Mouse (Mus musculus): ENCODE measurements around the gene Arhgef28. TPM values are rescaled to one million over a fixed set of nuclear protein-coding genes. Genes with fewer than 3 reads are reported as not detected.
"Not testable (repeated sequence)": the region's sequence is repeated elsewhere in the genome, so short reads cannot be mapped to it uniquely, and the experiment has no call there.

The Arhgef28 gene
- total RNA-seq, 2 experiments from 2014 or later: 37.6 to 40.5 TPM

GRCm38 (mm10) chr13:98027641-98028204, 178.5 kb downstream of the Arhgef28 start:
- no peak for DNase-seq (ENCODE audit: low spot score in 2 of 2)
- intact Hi-C loops (cut with DNase I): loop anchor here (10.0 kb wide), 1 partner anchor 793 kb away; no protein-coding TSS in a partner anchor

GRCm38 (mm10) chr13:98027122-98027521, 179.1 kb downstream of the Arhgef28 start:
- intact Hi-C loops (cut with DNase I): loop anchor here (10.0 kb wide), 1 partner anchor 792 kb away; no protein-coding TSS in a partner anchor
- DNase-seq (ENCODE audit: low spot score in 2 of 2): no peak

DNA sequence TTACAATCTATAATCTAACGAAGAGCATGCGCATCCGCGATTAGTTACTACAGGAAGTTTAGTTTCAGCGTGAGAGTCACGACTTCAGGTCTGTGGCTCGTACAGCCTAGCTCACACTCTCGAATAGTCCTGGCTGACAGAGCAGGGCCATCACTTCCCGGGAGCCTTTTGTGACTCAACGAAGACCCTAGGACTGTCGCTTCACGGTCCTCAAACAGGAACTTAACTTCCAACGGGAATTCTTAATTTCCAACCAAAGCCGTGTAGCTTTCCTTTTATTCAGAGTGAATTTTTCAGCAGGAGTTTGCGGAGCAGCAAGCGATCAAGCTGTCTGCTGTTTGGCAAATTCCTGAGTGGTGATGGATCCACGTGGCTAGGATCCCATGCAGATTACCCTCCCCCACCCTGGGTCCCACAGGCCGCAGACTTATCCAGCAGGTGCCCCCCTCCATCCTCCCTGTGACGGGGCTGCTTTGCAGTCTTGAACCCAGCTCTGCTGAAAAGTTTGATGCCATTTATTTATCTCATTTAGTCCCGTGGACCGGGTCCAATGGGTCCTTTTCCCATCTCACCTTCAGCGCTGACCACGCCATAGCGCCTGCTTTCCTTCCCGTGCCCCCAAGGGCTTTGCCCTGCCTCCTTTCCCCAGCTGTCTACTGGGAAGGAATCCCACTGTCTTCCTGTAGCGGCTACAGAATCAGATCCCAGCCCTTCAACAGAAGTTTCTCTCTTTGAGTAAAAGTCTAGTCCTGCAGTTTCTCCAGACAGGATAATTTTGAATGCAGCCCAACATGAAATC, 180.3 kb downstream of the Arhgef28 start:
- intact Hi-C loops (cut with DNase I): loop anchor here (10.0 kb wide), 1 partner anchor 791 kb away; no protein-coding TSS in a partner anchor
- no peak for DNase-seq (ENCODE audit: low spot score in 2 of 2)

GRCm38 (mm10) chr13:98025162-98025561, 181.1 kb downstream of the Arhgef28 start:
- no peak for DNase-seq (ENCODE audit: low spot score in 2 of 2)
- intact Hi-C loops (cut with DNase I): loop anchor here (10.0 kb wide), 1 partner anchor 790 kb away; no protein-coding TSS in a partner anchor

DNA sequence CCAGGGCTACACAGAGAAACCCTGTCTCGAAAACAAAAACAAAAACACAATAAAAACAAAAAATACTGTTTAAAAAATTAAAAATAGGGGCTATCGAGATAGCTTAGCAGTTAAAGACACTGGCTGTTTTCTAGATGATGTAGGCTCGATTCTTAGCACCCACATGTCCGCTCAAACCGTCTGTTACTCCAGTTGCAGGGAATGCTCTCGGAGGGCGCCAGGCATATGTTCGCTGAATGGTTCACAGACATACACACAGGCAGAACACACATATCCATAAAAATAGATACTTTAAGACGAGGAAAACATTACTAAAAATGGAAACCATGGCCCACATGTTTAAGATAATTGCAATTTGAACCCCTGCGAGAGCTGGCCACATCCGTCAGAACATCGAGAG, 181.6 kb downstream of the Arhgef28 start:
- intact Hi-C loops (cut with DNase I): loop anchor here (10.0 kb wide), 1 partner anchor 790 kb away; no protein-coding TSS in a partner anchor
- DNase-seq (ENCODE audit: low spot score in 2 of 2): no peak

GRCm38 (mm10) chr13:98021906-98022305, 184.3 kb downstream of the Arhgef28 start:
- intact Hi-C loops (cut with DNase I): loop anchor here (10.0 kb wide), 1 partner anchor 787 kb away; no protein-coding TSS in a partner anchor
- no peak for DNase-seq (ENCODE audit: low spot score in 2 of 2)

GRCm38 (mm10) chr13:98018837-98019236, 187.4 kb downstream of the Arhgef28 start:
- intact Hi-C loops (cut with DNase I); DNase-seq (ENCODE audit: low spot score in 2 of 2): not testable (repeated sequence)

- intact Hi-C loops (cut with DNase I): no loop called here
- DNase-seq (ENCODE audit: low spot score in 2 of 2): peak; percentile 44 to 69
Measured at GRCm38 (mm10) chr13:98016923-98017588, 189.2 kb downstream of the Arhgef28 start.

DNA sequence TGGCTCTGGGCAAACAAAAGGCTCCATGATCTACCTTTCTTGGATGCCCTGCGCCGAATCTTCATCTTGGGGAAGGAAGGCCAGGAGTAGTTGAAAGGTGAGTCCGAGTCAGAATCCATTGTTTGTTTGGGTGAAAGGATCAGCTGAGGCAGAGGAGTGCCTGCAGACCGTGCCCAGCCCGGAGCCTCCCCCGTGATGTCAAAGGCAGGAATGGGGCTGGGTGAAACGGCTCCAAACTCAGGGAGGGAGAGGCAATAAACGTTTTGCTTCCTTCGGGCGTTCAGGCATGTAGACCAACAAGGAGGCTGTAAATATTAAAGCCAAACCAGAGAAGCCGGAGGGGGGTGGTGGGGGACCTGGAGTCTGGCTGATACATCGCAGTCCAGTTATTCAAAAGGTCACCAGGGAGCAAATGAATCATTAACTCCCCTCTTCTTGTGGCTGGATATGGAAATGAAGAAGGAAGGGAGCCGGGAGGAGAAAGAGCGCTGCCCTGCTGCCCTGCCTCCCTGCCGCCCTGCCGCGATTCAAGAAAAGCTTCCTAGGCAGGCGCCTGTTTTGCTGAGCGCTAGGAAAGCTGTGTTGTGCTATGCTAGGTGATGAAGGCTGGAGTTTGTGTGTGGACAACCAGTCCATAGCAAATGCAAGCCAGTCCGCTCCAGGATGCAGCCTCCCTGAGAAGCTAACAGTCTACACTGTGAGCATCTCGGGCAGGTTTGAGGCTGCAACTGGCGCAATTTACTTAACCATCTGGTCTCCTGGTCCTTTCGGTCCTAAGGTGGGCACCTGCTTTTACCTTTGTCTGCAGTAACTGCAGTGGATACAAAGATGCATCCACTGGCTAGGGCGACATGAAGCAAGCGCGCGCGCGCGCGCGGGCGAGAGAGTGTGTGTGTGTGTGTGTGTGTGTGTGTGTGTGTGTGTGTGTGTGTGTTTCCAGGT, 190.0 kb downstream of the Arhgef28 start:
- no peak for DNase-seq (ENCODE audit: low spot score in 2 of 2)
- intact Hi-C loops (cut with DNase I): no loop called here

DNA sequence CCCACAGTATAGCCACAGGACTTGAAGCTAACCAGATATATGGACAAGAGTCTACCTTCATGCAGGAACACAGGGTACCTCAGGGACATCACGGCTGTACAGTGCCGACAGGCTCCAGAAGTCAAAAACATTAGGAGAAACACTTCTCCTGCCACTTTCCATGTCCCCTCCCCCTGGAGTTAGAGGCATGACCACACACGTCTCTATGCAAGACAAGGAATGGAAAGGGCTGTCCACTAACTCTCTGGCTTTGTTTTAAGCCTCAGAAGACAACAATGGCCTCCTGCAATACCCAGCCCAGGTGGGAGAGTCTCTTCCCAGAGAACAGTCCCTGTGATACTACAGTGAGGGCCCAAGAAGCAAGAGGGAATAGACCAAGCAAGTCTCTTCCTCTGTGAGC, 191.3 kb downstream of the Arhgef28 start:
- no peak for DNase-seq (ENCODE audit: low spot score in 2 of 2)
- intact Hi-C loops (cut with DNase I): no loop called here

- intact Hi-C loops (cut with DNase I): no loop called here
- DNase-seq (ENCODE audit: low spot score in 2 of 2): no peak
Measured at GRCm38 (mm10) chr13:98013715-98014114, 192.5 kb downstream of the Arhgef28 start.

DNA sequence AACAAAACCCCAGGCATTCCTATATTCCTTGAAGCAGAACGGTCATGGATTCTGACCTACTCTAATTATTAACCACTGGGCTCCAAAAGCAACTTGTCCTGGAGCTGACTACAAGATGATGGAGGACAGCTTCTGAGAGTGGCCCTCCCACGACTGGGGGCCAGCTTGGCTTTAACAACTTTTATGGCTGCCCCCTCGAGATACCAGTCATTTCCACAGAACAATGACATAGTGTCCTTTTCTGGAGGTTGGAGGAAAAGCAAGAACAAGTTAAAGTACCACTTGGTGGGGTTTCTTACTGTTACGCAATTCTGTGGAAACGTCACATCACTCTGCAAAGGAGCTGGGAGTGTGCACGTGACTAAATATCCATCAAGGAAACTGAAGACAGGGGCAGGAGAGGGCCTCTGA, 194.3 kb downstream of the Arhgef28 start:
- no peak for DNase-seq (ENCODE audit: low spot score in 2 of 2)
- intact Hi-C loops (cut with DNase I): no loop called here

- intact Hi-C loops (cut with DNase I): no loop called here
- no peak for DNase-seq (ENCODE audit: low spot score in 2 of 2)
Measured at GRCm38 (mm10) chr13:98009070-98009469, 197.2 kb downstream of the Arhgef28 start.

DNA sequence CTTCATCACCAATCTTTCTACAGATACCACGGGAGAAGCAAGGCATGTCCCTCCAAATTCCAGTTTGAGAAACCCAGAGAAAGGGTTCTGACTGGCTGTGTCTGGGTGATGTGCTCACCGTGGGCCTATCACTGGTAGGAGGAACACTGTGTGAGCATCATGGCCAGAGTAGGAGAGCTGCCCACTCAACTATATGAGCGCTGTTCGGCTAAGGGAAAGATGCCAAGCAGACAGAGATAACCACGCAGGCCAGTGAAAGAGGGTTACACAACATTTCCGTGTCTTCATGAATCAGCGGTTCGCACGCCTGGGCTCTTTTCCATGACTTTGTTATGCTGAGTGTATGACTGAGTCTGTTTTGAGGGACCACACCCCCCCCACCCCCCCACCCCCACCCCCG, 197.7 kb downstream of the Arhgef28 start:
- peak; percentile 54 to 90 for DNase-seq (ENCODE audit: low spot score in 2 of 2)
- intact Hi-C loops (cut with DNase I): no loop called here

DNA sequence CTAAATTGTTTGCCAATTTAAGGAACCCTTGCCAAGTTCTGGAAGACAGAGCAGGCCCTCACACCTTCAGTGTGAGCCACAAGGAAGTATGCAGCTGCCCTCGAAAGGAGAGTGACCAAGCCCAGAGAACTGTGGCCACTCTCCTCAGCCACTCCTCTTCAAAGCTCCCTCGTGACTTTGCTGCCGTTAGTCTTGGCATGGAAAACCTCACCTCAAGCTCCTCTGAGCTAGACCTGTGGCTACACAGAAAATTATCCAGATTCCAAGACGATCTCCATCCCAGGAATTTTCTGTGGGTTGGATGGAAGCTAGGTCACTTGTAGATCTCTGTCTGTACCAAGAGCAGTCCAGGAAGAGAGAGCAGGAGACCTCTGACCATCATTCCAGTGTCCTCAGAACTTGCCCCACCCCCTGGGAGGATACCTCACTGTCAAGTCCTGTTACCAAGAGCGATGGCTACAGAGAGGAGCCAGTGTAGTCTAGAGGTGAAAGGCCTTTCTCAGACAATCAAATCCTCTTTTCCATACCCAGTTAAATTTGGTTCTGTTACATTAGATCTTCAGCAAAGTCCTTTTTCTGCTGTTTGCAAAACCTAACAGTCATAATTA, 200.5 kb downstream of the Arhgef28 start:
- no peak for DNase-seq (ENCODE audit: low spot score in 2 of 2)
- intact Hi-C loops (cut with DNase I): no loop called here

- no peak for DNase-seq (ENCODE audit: low spot score in 2 of 2)
- intact Hi-C loops (cut with DNase I): no loop called here
Measured at GRCm38 (mm10) chr13:98004647-98005414, 201.4 kb downstream of the Arhgef28 start.

GRCm38 (mm10) chr13:98003690-98004089, 202.5 kb downstream of the Arhgef28 start:
- intact Hi-C loops (cut with DNase I): no loop called here
- DNase-seq (ENCODE audit: low spot score in 2 of 2): no peak

DNA sequence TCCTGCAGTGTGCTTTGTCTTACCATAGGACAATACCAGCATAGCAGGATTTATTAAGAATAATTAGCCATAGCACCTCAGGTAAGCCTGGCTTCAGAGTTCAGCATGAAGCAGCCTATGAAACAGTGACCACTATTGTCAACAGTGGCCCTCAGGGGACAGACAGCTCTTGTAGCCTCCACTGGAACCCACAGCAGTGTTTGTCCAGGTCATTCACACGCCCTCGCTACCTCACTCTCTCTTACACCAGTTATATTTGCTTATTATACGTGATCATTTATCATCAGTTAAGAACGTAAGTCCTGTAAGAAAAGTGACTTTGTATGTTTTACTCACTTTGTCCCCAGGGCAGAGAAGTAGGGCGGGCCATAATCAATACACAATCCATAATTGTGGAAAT, 203.6 kb downstream of the Arhgef28 start:
- intact Hi-C loops (cut with DNase I): no loop called here
- DNase-seq (ENCODE audit: low spot score in 2 of 2): no peak
